9 mouse cellular contexts compared by ENCODE assay signal in the genomic region with DNA sequence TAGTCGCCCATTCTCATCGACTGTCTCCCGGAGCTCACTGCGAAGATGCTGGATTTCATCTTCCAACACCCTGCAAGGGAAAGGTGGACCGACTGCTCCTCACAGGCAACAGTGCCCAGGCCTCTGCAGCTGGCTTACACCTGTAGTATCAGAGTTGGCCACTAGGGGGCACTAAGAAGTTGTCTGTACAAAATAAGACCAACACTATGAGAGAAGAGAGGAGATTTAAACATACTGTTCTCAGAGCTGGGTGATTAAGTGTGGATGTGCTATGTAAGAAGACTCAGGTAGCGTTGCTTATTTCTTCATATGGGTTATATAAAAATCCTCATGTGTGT. TPM values are rescaled to one million over a fixed set of nuclear protein-coding genes. Genes with fewer than 3 reads are reported as not detected.
A peak's percentile ranks its signal among the peaks of the same experiment; 100 is the strongest.
DNase-seq lines count a peak whose midpoint lies in the region.
"Had no signal": no experiment of that assay in that cellular context is flagged by ENCODE, and none has a peak within 500 bp of the region (broad histone marks: within the 10 kb centered on the region; RNA-seq: fewer than 3 reads in every experiment).

No protein-coding gene starts in this region.

- no peak overlapping the region for H3K27ac ChIP-seq in embryonic facial prominence, embryonic 10.5 days (replicated peaks)
- H3K27ac ChIP-seq in hindbrain, embryonic 10.5 days = no peak overlapping the region
- H3K27ac ChIP-seq: liver, embryonic 15.5 days had no signal

- no peaks in the 10 kb centered on the region for H3K36me3 ChIP-seq in embryonic facial prominence, embryonic 10.5 days (replicated peaks)
- H3K36me3 ChIP-seq in hindbrain, embryonic 10.5 days = no peaks in the 10 kb centered on the region
- H3K36me3 ChIP-seq: liver, embryonic 15.5 days had no signal

- peaks cover 5% of the 10 kb centered on the region; the same call in 1 of the 2 replicates for H3K9me3 ChIP-seq in embryonic facial prominence, embryonic 10.5 days
- peaks cover 8% of the 10 kb centered on the region; the same call in 1 of the 2 replicates for H3K9me3 ChIP-seq in hindbrain, embryonic 10.5 days
- H3K9me3 ChIP-seq: liver, embryonic 15.5 days had no signal

- DNase-seq in ES-CJ7 (ENCODE audit: low read depth, low spot score) = peak; percentile 73
- DNase-seq in adrenal gland, postnatal 10 days = peak; percentile 91
- peak; percentile 77 for DNase-seq in embryonic facial prominence, embryonic 10.5 days (ENCODE audit: low spot score)
- peak; percentile 81 for DNase-seq in hindbrain, embryonic 10.5 days (ENCODE audit: low spot score)
- DNase-seq in layer of hippocampus, adult 9-11 months = peak; percentile 81
- peak; percentile 79 for DNase-seq in lung, postnatal 25 days (ENCODE audit: low spot score)
- peak; percentile 82 for DNase-seq in right cerebral cortex, adult 18-20 months
- peak; percentile 60 to 74 for DNase-seq in urinary bladder, postnatal 36 days (ENCODE audit: low spot score in 2 of 2)

- no peak overlapping the region for H3K4me3 ChIP-seq in embryonic facial prominence, embryonic 10.5 days
- no peak overlapping the region for H3K4me3 ChIP-seq in hindbrain, embryonic 10.5 days
- H3K4me3 ChIP-seq: liver, embryonic 15.5 days had no signal

- H3K4me1 ChIP-seq in embryonic facial prominence, embryonic 10.5 days = peaks cover 4% of the 10 kb centered on the region; the same call in 1 of the 2 replicates
- 0 out of 2 replicates have a peak, but pooled peaks cover 4% of the 10 kb centered on the region for H3K4me1 ChIP-seq in hindbrain, embryonic 10.5 days (replicated peaks)
- H3K4me1 ChIP-seq: liver, embryonic 15.5 days had no signal

- H3K27me3 ChIP-seq in embryonic facial prominence, embryonic 10.5 days (replicated peaks; ENCODE audit: low read depth, poor library complexity, severe bottlenecking) = no peaks in the 10 kb centered on the region
- no peaks in the 10 kb centered on the region for H3K27me3 ChIP-seq in hindbrain, embryonic 10.5 days (ENCODE audit: insufficient read depth, poor library complexity, severe bottlenecking)
- H3K27me3 ChIP-seq: liver, embryonic 15.5 days had no signal

- WGBS in embryonic facial prominence, embryonic 10.5 days = 26% methylated on average over 6 of the region's 6 CpGs
- WGBS in hindbrain, embryonic 10.5 days = 32% methylated on average over 6 of the region's 6 CpGs

RNA-seq across cellular contexts. Expression of a gene that starts 8.3 kb away (rescaled TPM):
- total RNA-seq in adrenal gland, postnatal 10 days (2021) = 1 to 10 TPM in 1 of 2 experiments, under 1 TPM in 1; 0.63 to 1.3 TPM
- polyA plus RNA-seq in embryonic facial prominence, embryonic 10.5 days (2016; fragmentation: Nextera tagmentation; extraction: Ambion mirVana) = 0.83 and 1.2 TPM in 2 replicates
- 2.6 and 2.7 TPM in 2 replicates for polyA plus RNA-seq in hindbrain, embryonic 10.5 days (2016; fragmentation: Nextera tagmentation; extraction: Ambion mirVana)
- polyA plus RNA-seq: liver, embryonic 15.5 days had no signal

RNA-seq across cellular contexts. Expression of a gene that starts 27.2 kb away (rescaled TPM):
- 100 to 1,000 TPM; 111 to 113 TPM for total RNA-seq in adrenal gland, postnatal 10 days (2021)
- polyA plus RNA-seq in embryonic facial prominence, embryonic 10.5 days (2016; fragmentation: Nextera tagmentation; extraction: Ambion mirVana) = 195 and 201 TPM in 2 replicates
- polyA plus RNA-seq in hindbrain, embryonic 10.5 days (2016; fragmentation: Nextera tagmentation; extraction: Ambion mirVana) = 201 and 236 TPM in 2 replicates

RNA-seq across cellular contexts. Expression of a gene that starts 38.6 kb away (rescaled TPM):
- total RNA-seq in adrenal gland, postnatal 10 days (2021) = 10 to 100 TPM in 1 of 2 experiments, 1 to 10 TPM in 1; 4.3 to 17.4 TPM
- polyA plus RNA-seq in embryonic facial prominence, embryonic 10.5 days (2016; fragmentation: Nextera tagmentation; extraction: Ambion mirVana) = not detected in 2 replicates
- polyA plus RNA-seq in hindbrain, embryonic 10.5 days (2016; fragmentation: Nextera tagmentation; extraction: Ambion mirVana) = not detected in 2 replicates

RNA-seq across cellular contexts. Expression of a gene that starts 53.5 kb away (rescaled TPM):
- total RNA-seq in adrenal gland, postnatal 10 days (2021) = 1 to 10 TPM; 1.9 to 7.6 TPM
- polyA plus RNA-seq in embryonic facial prominence, embryonic 10.5 days (2016; fragmentation: Nextera tagmentation; extraction: Ambion mirVana) = 0.17 and 0.26 TPM in 2 replicates
- 0.06 and 0.16 TPM in 2 replicates for polyA plus RNA-seq in hindbrain, embryonic 10.5 days (2016; fragmentation: Nextera tagmentation; extraction: Ambion mirVana)
